Mouse (Mus musculus): ENCODE data around the gene Pcnx. TPM values are rescaled to one million over a fixed set of nuclear protein-coding genes. Genes with fewer than 3 reads are reported as not detected.

Gene Pcnx
- total and polyA plus RNA-seq, 2 experiments from 2014 or later = 7.8 to 42.4 TPM

- no peaks in the 10 kb centered on the region for H3K9me3 ChIP-seq (ENCODE audit: low read length)
- peaks cover 2% of the 10 kb centered on the region; the same call in 1 of the 2 replicates for H3K4me1 ChIP-seq (ENCODE audit: insufficient read depth, low read length)
- H3K36me3 ChIP-seq (ENCODE audit: insufficient read depth, low read length) = no peaks in the 10 kb centered on the region; the same call in 1 of the 2 replicates
- no peak overlapping the region for H3K4me3 ChIP-seq (ENCODE audit: low read length)
- H3K27me3 ChIP-seq (ENCODE audit: insufficient read depth, low read length) = no peaks in the 10 kb centered on the region
- TF ChIP-seq CTCF (IDR thresholded peaks at IDR 0.05; ENCODE audit: low read depth) = no peak
- H3K27ac ChIP-seq = no peak overlapping the region
- H3K4me2 ChIP-seq (ENCODE audit: low read depth, low read length) = no peak overlapping the region
- H3K9ac ChIP-seq (replicated peaks; ENCODE audit: low read length) = no peak overlapping the region
- no peak for DNase-seq (ENCODE audit: low spot score)
- WGBS = 83% methylated on average over 9 of the region's 9 CpGs
- ATAC-seq = no peak
Measured at GRCm38 (mm10) chr12:81941191-81941590, 81.4 kb downstream of the Pcnx start.

- Histone ChIP-seq H3K4me1 (ENCODE audit: insufficient read depth, low read length) (no peaks in the 10 kb centered on the region), H3K36me3 (ENCODE audit: insufficient read depth, low read length) (no peaks in the 10 kb centered on the region; the same call in 1 of the 2 replicates), H3K27me3 (ENCODE audit: insufficient read depth, low read length) (no peaks in the 10 kb centered on the region), H3K4me2 (ENCODE audit: low read depth, low read length) (no peak overlapping the region), H3K9me3 (ENCODE audit: low read length) (no peaks in the 10 kb centered on the region), H3K4me3 (ENCODE audit: low read length) (no peak overlapping the region), H3K9ac (replicated peaks; ENCODE audit: low read length) (no peak overlapping the region), H3K27ac (no peak overlapping the region)
- WGBS = 72% methylated on average over 12 of the region's 12 CpGs
- TF ChIP-seq CTCF (IDR thresholded peaks at IDR 0.05; ENCODE audit: low read depth) = no peak
- ATAC-seq (no peak), DNase-seq (ENCODE audit: low spot score) (no peak)
Measured at GRCm38 (mm10) chr12:81943331-81944062, 83.7 kb downstream of the Pcnx start.

DNA sequence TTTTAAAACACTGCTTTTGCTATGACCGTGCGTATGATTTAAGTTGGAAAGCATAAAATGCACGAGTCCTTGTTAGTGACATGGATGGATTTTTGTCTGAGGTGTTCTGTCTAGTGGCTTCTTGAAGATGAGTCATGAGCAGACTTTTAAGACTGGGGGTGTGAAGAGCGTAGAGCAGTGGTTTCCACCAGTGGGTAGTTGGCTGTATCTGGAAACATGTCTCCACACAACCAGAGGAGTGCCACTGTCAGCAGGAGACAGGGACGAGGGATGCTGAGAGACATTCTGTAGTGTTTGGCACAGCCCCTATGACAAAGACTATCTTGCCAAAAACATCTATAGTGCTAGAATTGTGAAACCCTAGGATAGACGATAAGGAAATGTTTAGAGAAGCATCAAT lies 89.2 kb downstream of the Pcnx start:
- DNase-seq (ENCODE audit: low spot score) = no peak
- Histone ChIP-seq H3K36me3 (ENCODE audit: insufficient read depth, low read length) (peaks cover 18% of the 10 kb centered on the region), H3K9ac (replicated peaks; ENCODE audit: low read length) (no peak overlapping the region), H3K27ac (no peak overlapping the region), H3K4me3 (ENCODE audit: low read length) (no peak overlapping the region), H3K9me3 (ENCODE audit: low read length) (no peaks in the 10 kb centered on the region), H3K4me1 (ENCODE audit: insufficient read depth, low read length) (no peaks in the 10 kb centered on the region), H3K4me2 (ENCODE audit: low read depth, low read length) (no peak overlapping the region), H3K27me3 (ENCODE audit: insufficient read depth, low read length) (no peaks in the 10 kb centered on the region)
- no peak for TF ChIP-seq CTCF (IDR thresholded peaks at IDR 0.05; ENCODE audit: low read depth)
- WGBS = 86% methylated on average over 6 of the region's 6 CpGs
- ATAC-seq = no peak

- Histone ChIP-seq H3K4me3 (ENCODE audit: low read length) (no peak overlapping the region), H3K36me3 (ENCODE audit: insufficient read depth, low read length) (peaks cover 23% of the 10 kb centered on the region), H3K4me2 (ENCODE audit: low read depth, low read length) (no peak overlapping the region), H3K9me3 (ENCODE audit: low read length) (no peaks in the 10 kb centered on the region), H3K9ac (replicated peaks; ENCODE audit: low read length) (no peak overlapping the region), H3K4me1 (ENCODE audit: insufficient read depth, low read length) (no peaks in the 10 kb centered on the region), H3K27ac (no peak overlapping the region), H3K27me3 (ENCODE audit: insufficient read depth, low read length) (no peaks in the 10 kb centered on the region)
- DNase-seq (ENCODE audit: low spot score) (no peak), ATAC-seq (no peak)
- TF ChIP-seq CTCF (IDR thresholded peaks at IDR 0.05; ENCODE audit: low read depth) = no peak
- WGBS = 85% methylated on average over 2 of the region's 2 CpGs
Measured at GRCm38 (mm10) chr12:81950016-81950415, 90.2 kb downstream of the Pcnx start.

DNA sequence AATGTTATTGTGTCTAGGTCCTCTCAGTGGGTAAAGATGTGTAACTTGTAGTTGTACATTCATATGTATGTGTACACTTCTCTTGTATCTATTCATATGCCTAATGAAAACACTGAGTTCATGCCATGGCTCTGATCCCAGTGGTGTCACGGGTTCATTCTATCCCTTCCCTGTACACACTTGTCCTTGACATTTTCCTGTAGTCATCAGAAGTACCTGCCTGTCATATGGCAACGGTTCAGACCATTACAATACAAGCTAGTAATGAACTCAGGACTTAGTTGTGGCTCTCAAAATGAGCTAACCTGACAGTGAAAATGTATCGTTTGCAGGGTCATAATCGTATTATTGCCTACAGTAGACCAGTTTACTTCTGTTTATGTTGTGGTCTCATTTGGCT lies 98.5 kb downstream of the Pcnx start:
- Histone ChIP-seq H3K9ac (replicated peaks; ENCODE audit: low read length) (no peak overlapping the region), H3K4me1 (ENCODE audit: insufficient read depth, low read length) (no peaks in the 10 kb centered on the region), H3K36me3 (ENCODE audit: insufficient read depth, low read length) (peaks cover 16% of the 10 kb centered on the region), H3K27ac (no peak overlapping the region), H3K4me2 (ENCODE audit: low read depth, low read length) (no peak overlapping the region), H3K4me3 (ENCODE audit: low read length) (no peak overlapping the region), H3K27me3 (ENCODE audit: insufficient read depth, low read length) (no peaks in the 10 kb centered on the region), H3K9me3 (ENCODE audit: low read length) (no peaks in the 10 kb centered on the region)
- WGBS = 89% methylated on average over 4 of the region's 4 CpGs
- TF ChIP-seq CTCF (IDR thresholded peaks at IDR 0.05; ENCODE audit: low read depth) = no peak
- DNase-seq (ENCODE audit: low spot score) (no peak), ATAC-seq (no peak)

DNA sequence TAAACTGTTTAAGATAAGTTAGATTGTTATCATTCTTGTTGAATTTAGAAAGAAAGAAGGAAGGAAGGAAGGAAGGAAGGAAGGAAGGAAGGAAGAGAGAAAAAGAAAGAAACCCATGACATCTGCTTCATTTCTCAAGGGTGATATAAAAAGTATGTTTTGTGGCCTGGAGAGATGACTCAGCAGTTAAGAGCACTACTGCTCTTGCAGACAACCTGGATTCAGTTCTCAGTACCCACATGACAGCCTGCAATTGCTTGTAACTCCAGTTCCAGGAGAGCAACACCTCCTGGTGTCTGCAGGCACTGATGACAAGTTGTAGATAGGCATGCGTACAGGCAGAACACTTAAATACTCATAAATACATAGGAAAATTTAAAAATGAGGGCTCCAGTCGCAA lies 105.6 kb downstream of the Pcnx start:
- no peak for TF ChIP-seq CTCF (IDR thresholded peaks at IDR 0.05; ENCODE audit: low read depth)
- H3K4me3 ChIP-seq (ENCODE audit: low read length) = no peak overlapping the region
- H3K27me3 ChIP-seq (ENCODE audit: insufficient read depth, low read length) = no peaks in the 10 kb centered on the region
- ATAC-seq (no peak), DNase-seq (ENCODE audit: low spot score) (no peak)
- H3K9me3 ChIP-seq (ENCODE audit: low read length) = no peaks in the 10 kb centered on the region
- peaks cover 17% of the 10 kb centered on the region for H3K36me3 ChIP-seq (ENCODE audit: insufficient read depth, low read length)
- WGBS = 90% methylated on average over 2 of the region's 2 CpGs
- no peak overlapping the region for H3K4me2 ChIP-seq (ENCODE audit: low read depth, low read length)
- H3K27ac ChIP-seq = no peak overlapping the region
- H3K4me1 ChIP-seq (ENCODE audit: insufficient read depth, low read length) = no peaks in the 10 kb centered on the region
- H3K9ac ChIP-seq (replicated peaks; ENCODE audit: low read length) = no peak overlapping the region

All from hindbrain, postnatal 0 days (tissue).